Mouse (Mus musculus): Measurements from ENCODE around the gene Rnps1. TPM values are rescaled to one million over a fixed set of nuclear protein-coding genes. Genes with fewer than 3 reads are reported as not detected.
"Not testable (repeated sequence)": the region's sequence is repeated elsewhere in the genome, so short reads cannot be mapped to it uniquely, and the experiment has no call there.

Rnps1 gene
- total RNA-seq, 2 experiments from 2014 or later: 83.7 to 93.6 TPM

DNA sequence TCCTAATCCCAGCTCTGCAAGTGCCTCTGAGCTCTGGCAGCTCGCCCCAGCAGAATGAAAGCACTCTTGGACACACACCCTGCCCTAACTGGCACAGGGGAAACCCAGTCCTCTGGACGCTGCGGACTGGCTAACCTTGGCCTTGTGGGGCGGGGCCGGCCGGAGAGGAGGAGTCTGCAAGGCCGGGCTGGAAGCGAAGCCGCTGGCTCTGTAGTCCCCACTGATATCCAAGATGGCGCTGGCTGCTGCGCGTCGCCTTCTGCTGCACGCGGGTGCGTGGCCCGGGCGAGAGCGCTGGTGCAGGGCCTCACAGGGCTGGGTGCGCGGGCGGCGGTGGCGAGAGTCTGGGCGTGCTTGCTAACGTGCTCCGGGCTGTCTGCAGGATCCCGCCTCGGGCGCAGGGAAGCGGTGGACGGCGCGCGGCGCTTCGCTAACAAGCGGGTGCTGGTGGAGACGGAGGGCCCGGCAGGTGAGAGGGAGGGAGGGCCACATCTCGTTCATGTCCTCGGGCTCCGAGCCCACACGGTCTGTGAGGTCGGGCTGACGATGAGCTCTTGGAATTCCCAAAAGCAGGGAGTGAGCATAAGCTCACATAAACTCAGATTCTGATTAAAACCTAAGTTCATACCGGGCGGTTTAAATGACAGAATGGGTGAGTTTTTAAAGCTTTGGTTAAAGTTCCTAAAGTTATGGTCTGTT is 12.3 kb downstream of the Rnps1 start, which contains the start of gene Eci1:
TSS of gene Eci1 (plus strand) at position 171 of the 699 bp plus-strand sequence.
- peak; percentile 87 to 94 for DNase-seq (ENCODE audit: low spot score in 2 of 2)

DNA sequence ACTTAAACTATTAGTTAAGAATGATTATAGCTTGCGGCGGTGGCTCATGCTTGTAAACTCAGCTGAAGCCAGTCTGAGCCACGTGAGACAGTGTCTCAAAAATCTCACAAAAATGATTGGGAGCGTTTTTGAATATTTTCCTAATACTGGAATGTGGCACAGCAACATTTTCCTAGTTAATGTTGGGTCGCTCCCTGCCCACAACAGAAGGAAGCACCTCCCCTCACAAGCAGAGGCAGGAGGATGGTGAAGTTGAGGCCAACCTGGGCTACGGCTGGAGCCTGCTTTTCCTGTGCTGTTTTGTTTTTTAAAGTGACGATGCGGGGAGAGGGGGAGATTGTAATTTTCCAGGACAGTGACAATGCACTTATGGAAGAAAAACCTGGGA is 12.8 kb downstream of the Rnps1 start:
- no peak for DNase-seq (ENCODE audit: low spot score in 2 of 2)

DNA sequence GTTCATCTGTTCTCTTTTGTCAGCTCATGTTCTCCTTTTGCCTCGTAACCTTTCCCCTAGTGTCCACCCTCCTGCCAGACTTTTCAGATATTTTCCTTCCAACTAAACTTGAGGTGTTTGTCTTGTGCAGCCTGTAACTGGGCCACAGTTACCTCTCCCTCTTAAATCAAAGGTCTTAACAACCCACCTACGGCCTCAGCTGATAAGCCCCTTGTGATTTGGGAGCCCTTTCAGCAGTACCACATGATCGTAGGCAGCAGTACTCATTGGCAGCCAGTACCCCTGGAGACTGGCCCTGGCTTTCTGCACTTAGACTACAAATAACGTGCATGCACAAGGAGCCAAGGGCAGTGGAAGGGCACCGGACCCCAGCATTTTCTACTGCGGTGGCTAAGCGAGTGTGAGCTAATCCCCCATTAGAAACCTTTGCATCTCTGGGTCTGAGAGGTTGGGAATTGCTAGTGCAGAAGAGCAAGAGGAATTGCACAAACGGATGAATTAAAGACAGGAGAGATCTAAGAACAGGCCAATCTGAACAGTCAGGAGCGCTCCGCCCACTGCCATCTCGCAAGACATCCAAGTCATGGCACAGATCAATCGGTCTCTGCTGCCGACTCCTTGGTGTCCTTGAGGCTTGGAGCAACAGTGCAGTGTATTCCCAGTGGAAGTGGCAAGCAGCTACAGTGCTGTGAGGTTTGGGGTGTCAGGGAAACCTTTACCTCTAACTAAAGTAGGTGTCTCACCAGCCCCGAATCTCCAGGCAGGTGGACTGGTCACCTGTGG is 15.0 kb downstream of the Rnps1 start:
- no peak for DNase-seq (ENCODE audit: low spot score in 2 of 2)

DNA sequence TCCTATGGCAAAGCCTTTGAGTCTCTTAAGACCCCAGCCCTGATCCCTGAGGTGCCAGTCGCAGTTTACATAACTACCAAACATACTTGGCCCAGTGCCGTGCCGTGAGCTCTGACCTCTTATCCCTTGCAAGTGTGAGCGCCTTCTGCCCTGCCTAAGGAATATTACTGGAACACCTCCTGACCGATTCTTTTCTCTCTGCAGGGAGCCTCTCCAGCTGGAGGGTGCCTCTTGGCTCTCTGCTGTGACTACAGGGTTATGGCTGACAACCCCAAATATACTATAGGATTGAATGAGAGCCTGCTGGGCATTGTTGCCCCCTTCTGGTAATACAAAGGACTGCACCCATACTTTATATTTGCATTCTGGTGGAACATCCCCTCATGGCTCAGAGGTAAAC is 22.7 kb downstream of the Rnps1 start:
- DNase-seq (ENCODE audit: low spot score in 2 of 2): no peak

DNA sequence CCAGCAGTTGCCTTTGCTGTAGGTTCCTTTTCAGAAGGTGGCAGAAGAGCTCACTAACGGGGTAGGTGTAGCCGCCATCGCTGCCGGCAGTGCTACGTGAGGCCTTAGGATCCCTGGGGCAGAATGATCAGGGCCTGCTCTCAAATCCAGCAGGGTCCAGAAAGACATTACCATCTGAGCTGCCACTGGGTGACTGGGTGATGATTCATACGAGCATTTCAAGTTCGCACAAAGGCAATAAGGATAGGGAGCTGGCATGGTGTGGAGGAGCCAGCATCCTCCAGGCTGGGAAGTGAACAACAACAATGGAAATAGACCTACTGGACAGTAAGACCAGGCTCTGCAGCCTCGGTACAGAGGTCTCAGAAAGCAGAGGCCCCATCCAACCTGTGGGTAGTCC is 26.0 kb downstream of the Rnps1 start:
- no peak for DNase-seq (ENCODE audit: low spot score in 2 of 2)

DNA sequence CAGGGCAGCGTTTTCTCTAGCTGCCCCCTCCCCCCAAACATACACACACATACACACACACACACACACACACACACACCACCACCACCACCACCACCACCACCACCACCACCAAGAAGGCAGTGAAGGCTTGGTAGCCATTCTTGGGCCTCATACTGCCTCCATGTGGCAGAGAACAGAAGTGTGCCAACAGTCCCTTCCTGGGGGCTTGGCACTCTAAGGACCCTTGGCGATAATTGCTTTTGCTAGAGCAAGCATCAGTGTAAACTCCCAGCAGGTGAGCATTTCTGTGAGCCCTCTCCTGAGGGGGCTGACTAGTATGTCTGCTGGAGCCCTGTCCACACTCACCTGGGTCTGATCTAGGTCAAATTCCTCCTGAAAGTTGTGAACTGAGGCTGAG is 26.8 kb downstream of the Rnps1 start:
- no peak for DNase-seq (ENCODE audit: low spot score in 2 of 2)

DNA sequence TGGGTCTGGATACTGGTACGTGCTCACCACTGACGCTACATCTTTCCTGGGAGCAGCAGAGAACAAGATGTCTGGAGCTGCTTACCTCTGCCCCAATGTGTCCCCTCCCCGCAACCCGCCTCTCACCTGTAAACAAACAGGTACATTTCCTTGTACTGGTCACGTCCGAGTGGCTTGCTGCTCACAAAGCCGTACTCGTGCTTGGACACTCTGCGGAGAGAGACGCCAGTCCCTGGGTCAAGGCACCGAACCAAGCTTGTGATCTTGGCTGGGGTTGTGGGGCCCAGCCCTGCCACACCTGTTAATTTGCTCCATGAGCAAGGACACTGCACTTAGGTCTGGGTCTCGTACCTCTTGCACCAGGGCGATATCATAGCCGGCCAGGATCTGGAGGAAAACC is 27.7 kb downstream of the Rnps1 start:
- no peak for DNase-seq (ENCODE audit: low spot score in 2 of 2)

DNA sequence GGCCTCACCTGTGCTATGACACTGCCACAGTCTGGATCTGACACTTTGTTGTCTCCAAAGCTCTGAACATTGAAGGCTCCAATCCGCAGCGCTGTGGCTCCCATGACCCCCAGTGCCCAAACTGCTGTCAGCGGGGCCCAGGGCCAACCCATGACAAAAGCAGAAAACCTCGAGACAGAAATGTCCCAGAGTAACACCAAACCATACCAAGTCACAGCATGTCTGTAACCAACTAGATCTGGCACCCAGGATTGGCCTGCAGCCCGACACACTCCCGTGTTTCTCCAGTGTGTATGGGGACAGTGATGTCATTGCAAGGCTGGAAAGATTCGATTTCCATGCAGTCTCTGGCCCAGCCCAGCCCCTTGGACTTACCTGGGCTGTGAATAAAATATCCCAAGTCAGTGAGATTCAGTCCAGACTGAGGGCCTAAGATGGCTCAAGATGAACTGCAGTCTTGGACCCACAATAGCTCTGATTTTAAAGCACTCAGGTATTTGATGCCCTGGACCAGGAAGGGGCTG is 28.3 kb downstream of the Rnps1 start, which contains the start of gene Dnase1l2:
TSS of gene Dnase1l2 (minus strand) at position 474 of the 524 bp plus-strand sequence.
- no peak for DNase-seq (ENCODE audit: low spot score in 2 of 2)

DNA sequence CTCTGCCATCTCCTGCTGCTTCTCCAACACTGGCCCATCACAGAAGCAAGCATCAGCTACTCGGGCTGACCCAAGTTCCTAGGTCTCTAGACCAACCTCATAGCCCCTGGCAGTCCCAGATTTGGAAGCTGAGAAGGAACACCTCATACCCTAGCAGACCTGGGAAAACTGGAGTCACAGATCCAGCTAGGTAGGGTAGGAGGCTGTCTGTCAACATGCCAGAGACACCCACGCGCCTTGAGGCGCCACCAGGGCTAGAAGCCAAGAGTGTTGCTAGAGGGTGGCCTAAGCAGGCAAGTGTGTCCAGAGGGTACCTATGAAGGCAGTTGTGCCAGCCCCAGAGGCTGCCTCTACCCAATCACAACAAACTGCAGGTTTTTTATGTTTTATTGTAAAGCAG is 29.0 kb downstream of the Rnps1 start:
- no peak for DNase-seq (ENCODE audit: low spot score in 2 of 2)

DNA sequence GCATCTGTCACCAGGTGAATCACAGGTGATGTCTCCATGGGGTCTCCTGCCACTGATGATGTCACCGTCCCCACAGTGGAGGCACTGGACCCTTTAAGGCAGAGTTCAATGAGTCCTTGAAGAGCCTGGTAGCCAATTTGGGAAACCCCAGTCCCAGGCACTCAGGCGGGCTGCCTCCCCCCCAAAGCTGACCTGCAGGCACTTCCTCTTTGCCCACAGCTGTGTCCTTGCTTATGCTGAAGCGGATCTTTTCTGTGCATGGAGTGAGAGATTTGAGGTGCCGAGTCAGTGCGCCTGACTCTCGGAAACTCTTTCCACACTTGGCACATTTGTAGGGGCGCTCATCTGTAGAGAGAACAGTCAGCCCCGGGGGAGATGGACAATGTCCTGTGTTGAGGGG is 32.2 kb downstream of the Rnps1 start:
- DNase-seq (ENCODE audit: low spot score in 2 of 2): no peak

DNA sequence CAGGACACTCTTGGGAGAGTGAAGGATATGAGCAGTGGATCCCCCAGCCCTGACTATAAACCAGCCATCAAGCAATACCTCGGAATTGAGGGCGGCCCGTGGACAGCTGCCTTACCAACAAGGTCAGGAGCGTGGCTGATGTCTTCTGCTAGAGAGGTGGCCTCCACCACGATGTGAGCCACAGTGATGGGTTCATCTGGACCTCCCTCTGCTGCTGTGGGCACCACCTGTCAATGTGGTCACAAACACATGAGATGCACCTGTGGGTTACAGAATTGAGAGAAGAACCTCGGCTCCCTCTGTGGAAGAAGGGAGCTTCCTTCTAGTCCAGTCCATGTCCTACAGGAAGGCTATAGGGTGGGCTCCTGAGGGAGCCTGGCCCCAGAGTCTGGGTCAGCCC is 35.1 kb downstream of the Rnps1 start:
- DNase-seq (ENCODE audit: low spot score in 2 of 2): no peak

DNA sequence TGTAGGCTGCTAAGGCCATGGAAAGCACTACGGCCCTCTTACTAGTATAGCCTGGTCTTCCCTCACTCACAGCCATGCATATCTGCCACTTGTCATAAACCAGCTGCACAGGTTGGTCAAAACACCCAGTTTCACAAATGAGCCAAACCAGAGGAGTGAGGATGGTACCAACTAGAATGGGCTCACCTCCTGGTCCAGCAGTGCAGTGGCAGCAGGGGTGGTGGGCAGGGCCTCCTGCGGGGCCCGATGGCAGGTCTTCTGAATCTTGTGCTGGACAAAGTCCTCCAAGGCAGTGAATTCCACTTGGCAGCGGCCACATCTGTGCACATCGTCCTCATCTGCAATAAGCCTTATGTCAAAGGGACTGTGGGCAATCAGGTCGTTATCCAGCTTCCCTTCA is 36.9 kb downstream of the Rnps1 start:
- DNase-seq (ENCODE audit: low spot score in 2 of 2): no peak

DNA sequence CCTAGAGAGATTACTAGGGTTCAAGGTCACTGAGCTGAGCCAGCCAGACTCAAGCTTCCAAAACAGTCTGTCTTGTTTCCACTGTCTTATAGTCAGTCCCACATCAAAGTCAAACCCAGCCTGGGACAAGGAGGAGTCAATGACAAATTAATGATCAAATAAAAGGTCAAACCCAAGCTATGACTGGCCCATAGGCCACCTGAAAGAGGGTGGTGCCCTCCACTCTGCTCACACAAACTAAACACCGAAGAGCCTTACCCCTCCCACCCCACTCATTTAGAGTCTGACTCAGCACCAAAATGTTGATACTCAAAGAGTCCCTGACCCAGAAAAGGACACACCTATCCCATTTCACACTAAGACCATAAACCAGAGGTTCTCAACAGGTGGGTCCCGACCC is 39.0 kb downstream of the Rnps1 start:
- no peak for DNase-seq (ENCODE audit: low spot score in 2 of 2)

DNA sequence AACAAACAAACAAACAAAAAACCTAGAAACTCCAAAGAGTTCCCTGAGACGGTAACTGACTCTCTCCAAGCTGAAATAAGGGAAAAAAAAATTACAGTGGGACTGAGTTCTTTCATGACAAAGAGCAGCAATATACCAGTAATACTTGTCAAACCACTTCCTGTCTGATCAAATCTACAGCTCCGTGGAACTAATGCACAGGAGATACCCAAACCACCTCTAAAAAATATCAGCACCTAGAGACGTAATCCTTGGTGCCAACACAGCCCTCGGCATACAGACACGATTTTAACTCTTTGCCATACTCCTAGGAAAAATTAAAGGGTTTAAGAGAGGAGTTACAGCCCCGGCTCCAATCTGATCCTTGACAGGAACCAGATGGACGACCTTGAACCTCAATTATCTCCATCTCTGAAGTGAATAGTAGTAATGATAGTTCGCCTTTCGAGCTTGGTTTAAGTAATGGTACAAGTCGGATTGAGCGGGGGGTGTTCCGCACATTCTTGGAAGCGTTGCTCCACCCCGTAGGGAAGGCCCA is 39.9 kb downstream of the Rnps1 start:
- no peak for DNase-seq (ENCODE audit: low spot score in 2 of 2)

DNA sequence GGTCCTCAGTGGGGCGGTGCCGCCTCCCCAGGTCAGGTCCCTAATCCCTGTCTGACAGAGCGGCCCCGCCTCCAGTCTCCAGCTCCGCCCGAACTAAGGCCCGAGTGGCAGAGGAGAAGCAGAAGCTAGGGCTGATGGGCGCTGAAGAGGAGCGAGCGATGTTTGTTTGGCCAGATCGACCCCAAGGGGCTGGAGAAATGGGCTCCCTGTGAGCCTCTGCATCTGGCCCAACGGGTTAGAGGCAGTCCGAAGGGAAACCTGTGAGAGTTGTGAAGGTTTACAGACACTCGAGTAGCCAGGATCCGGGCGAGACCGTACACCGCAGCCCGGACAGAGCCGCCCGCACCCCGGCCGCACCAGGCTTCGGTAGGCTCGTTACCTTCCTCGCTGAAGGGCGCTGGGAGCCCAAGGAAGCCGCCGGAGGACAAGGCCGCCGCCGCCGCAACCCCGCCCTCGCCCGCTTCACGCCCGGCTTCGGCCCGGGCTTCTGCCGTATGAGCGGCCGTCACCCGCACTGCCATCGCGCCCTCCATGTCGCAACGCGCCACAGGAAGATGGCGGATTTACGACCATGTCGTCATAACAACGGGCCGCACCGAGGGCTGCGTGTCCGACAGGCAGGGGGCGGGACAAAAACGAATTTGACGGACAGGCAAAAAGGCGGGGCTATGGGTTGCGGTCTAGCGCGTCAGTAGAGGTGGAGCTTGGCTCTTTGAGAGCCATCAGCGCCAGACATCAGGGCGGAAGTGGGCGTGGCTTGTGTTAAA is 40.6 kb downstream of the Rnps1 start:
- peak; percentile 95 to 99 for DNase-seq (ENCODE audit: low spot score in 2 of 2)

DNA sequence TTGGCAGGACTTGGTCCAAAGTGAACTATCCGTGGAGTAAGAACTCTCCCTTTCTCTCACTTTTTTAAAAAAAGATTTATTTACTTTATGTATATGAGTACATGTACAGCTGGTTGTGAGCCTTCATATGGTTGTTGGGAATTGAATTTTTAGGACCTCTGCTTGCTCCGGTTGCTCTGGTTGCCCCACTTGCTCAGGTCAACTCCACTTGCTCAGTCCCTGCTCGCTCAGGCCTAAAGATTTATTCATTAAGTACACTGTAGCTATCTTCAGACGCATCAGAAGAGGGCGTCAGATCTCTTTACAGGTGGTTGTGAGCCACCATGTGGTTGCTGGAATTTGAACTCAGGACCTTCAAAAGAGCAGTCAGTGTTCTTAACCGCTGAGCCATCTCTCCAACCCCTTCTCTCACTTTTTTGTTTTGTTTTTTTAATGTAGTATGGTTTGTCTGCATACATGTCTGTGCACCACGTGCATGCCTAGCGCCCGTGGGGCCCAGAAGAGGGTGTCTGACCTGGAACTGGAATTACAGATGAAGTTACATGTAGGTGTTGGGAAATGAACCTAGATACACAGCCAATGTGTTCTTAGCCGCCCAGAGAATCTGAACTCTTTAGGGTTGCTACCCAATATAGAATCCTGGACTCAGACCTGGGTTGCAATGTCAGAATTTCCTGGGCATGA is 41.3 kb downstream of the Rnps1 start:
- not testable (repeated sequence) for DNase-seq (ENCODE audit: low spot score in 2 of 2)

DNA sequence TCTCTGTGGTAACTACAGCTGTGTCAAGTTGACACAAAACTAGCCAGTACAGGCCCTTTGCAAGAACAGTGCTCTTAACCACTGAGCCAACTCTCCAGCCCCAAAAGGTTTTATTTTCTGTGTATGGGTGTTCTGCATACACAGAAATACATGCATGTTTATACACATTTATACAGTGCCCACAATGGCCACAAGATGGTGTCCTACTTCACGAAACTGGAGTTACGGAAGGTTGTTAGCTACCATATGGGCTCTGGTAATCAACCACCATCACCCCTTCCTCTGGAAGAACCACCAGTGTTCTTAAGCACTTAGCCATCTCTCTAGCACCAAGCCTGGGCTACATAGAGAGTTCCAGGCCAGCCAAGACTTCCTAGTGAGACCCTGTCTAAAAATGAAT is 47.2 kb downstream of the Rnps1 start:
- DNase-seq (ENCODE audit: low spot score in 2 of 2): no peak

DNA sequence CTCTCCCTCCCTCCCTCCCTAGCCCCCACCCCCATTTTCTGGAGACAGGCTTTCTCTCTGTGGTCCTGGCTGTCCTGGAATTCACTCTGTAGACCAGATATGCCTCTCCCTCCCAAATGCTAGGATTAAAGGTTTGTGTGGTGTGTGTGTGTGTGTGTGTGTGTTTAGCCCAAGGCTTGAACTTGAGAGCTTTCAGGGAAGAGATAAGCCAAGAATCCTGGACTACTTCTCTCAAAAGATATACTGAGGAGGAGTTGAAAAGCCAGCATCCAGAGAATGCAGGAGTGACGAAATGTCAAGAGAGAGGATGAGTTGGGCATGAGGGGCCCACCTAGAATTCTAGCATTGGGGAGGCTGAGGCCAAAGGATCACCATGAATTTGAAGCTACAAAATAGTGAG is 48.6 kb downstream of the Rnps1 start:
- DNase-seq (ENCODE audit: low spot score in 2 of 2): no peak

DNA sequence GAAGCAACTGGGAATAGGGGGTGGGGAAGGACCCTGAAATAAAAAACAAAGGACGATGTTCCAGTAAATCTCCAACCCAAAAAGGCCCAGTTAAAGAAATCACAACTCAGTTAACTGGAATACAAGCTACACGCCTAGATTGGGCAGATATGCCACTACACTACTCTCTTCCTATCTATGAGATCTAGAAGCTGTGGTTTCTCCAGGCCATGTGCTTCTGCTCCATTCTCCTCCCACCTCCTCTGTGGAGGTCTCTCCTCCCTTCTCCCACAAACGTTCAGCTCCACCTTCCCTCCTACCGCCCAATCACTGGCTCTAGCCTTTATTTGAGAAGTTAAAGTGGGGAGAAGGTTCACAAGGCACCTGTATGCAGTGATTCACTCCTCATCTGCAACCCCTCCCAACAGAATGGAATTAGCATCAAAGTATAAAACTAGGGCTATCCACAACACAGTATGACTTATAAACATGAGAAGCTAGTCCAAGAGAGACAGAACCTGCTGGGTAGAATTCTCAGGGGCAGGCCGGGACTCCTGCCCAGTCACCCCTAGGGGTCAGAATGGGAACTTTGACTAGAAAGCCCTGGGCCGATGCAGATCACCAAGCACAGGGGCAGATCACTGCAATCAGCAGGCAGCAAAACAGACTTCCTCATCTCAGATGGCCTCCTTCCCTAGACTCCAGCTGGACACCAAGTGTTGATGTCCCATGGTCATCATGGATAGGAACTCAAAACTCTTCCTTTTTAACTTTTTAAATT is 49.2 kb downstream of the Rnps1 start:
- no peak for DNase-seq (ENCODE audit: low spot score in 2 of 2)

DNA sequence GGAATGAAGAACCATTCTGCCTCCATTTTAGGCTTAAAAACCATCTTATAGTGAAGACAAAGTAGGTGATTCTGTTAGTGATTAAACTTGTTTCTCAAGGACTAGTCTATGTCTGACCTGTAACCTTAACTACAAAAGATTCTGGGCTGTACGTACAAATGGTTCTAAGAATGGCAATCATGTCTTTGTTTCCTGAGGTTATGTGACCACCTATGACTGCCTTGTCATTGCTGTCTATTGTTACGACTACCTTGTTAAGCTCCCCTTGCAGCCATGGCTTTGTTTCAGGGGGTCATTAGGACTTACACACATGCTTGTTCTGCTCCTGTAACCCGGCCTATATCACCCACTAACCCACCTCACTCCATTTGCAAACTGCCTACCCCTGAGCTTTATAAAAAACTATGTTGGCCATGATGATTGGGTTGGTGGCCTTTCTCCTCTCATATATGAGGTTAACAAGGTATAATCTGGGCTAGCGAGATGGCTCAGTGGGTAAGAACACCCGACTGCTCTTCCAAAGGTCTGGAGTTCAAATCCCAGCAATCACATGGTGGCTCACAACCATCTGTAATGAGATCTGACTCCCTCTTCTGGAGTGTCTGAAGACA is 54.4 kb downstream of the Rnps1 start:
- DNase-seq (ENCODE audit: low spot score in 2 of 2): no peak
